In the genomic region with DNA sequence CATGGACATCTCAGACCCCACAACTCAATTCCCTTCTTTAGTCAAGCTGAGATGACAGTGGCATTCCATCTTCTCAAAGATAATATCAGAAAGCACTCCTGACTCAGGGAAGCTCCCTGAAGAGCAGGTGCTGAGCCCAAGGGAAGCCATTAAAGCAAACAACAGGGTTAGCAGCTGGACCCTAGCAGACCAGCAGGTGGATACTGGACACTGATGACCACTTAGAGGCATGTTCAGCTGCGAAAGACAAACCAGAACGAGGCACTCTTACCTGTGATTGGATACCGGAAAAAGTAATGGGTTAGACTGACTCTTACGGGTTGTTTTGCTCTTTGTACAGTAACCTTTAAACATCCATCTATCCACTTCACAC, we compare ENCODE assay signal across 11 mouse cellular contexts. TPM values are rescaled to one million over a fixed set of nuclear protein-coding genes. Genes with fewer than 3 reads are reported as not detected.
A peak's percentile ranks its signal among the peaks of the same experiment; 100 is the strongest.
DNase-seq lines count a peak whose midpoint lies in the region; ATAC-seq and TF ChIP-seq lines count a peak whose summit lies in the region.
"Had no signal": no experiment of that assay in that cellular context is flagged by ENCODE, and none has a peak within 500 bp of the region (broad histone marks: within the 10 kb centered on the region; RNA-seq: fewer than 3 reads in every experiment).

No protein-coding gene starts in this region.

- TF ChIP-seq CTCF in intestine, postnatal 0 days (IDR thresholded peaks at IDR 0.05; ENCODE audit: low read depth), result no peak

- H3K36me3 ChIP-seq in intestine, embryonic 15.5 days, result no peaks in the 10 kb centered on the region
- no peaks in the 10 kb centered on the region for H3K36me3 ChIP-seq in intestine, postnatal 0 days (ENCODE audit: control insufficient read depth, insufficient read depth)
- H3K36me3 ChIP-seq in forebrain, embryonic 12.5 days (replicated peaks), result no peaks in the 10 kb centered on the region
- H3K36me3 ChIP-seq: embryonic facial prominence, embryonic 15.5 days had no signal

- no peak overlapping the region for H3K4me3 ChIP-seq in intestine, embryonic 15.5 days (replicated peaks)
- no peak overlapping the region for H3K4me3 ChIP-seq in intestine, postnatal 0 days (ENCODE audit: low read depth, low read length)
- H3K4me3 ChIP-seq in forebrain, embryonic 12.5 days (replicated peaks), result peak overlapping the region; percentile 41; the same call in 1 of the 2 replicates

- H3K4me1 ChIP-seq in intestine, embryonic 15.5 days (replicated peaks), result peaks cover 7% of the 10 kb centered on the region; the same call in 1 of the 2 replicates
- H3K4me1 ChIP-seq in intestine, postnatal 0 days (replicated peaks; ENCODE audit: control insufficient read depth, insufficient read depth, low read length), result no peaks in the 10 kb centered on the region
- peaks cover 5% of the 10 kb centered on the region for H3K4me1 ChIP-seq in forebrain, embryonic 12.5 days

- H3K27me3 ChIP-seq in intestine, embryonic 15.5 days (replicated peaks), result peaks cover 3% of the 10 kb centered on the region; the same call in 1 of the 2 replicates
- H3K27me3 ChIP-seq in intestine, postnatal 0 days (replicated peaks; ENCODE audit: control insufficient read depth, insufficient read depth, low read length), result peaks cover 4% of the 10 kb centered on the region
- peaks cover 18% of the 10 kb centered on the region for H3K27me3 ChIP-seq in forebrain, embryonic 12.5 days

- H3K4me2 ChIP-seq in intestine, embryonic 15.5 days (replicated peaks), result peak overlapping the region; percentile 84
- H3K4me2 ChIP-seq in intestine, postnatal 0 days (replicated peaks; ENCODE audit: low read depth), result no peak overlapping the region
- peak overlapping the region; percentile 80 for H3K4me2 ChIP-seq in forebrain, embryonic 12.5 days

- H3K9ac ChIP-seq in intestine, embryonic 15.5 days, result no peak overlapping the region
- no peak overlapping the region for H3K9ac ChIP-seq in intestine, postnatal 0 days (ENCODE audit: low read depth, low read length)
- H3K9ac ChIP-seq in forebrain, embryonic 12.5 days, result no peak overlapping the region
- H3K9ac ChIP-seq: embryonic facial prominence, embryonic 15.5 days had no signal

- ATAC-seq in intestine, embryonic 15.5 days, result no peak
- ATAC-seq in intestine, postnatal 0 days, result no peak
- peak; percentile 22; the same call in 1 of the 2 replicates for ATAC-seq in forebrain, embryonic 12.5 days (ENCODE audit: low FRiP score)
- no peak for ATAC-seq in megakaryocyte, adult 5-6 weeks (ENCODE audit: poor library complexity, severe bottlenecking)

- no peaks in the 10 kb centered on the region for H3K9me3 ChIP-seq in intestine, embryonic 15.5 days
- H3K9me3 ChIP-seq in intestine, postnatal 0 days (ENCODE audit: control insufficient read depth), result no peaks in the 10 kb centered on the region
- H3K9me3 ChIP-seq in forebrain, embryonic 12.5 days, result 0 out of 2 replicates have a peak, but pooled peaks cover 4% of the 10 kb centered on the region
- H3K9me3 ChIP-seq: embryonic facial prominence, embryonic 15.5 days had no signal

- peak; percentile 67 for DNase-seq in brain, adult 2 months (ENCODE audit: low read depth, low spot score)
- DNase-seq in mesoderm, embryonic 11.5 days (ENCODE audit: low read depth, low spot score), result peak; percentile 7
- DNase-seq in adrenal gland, adult 2 months, result no peak
- no peak for DNase-seq in kidney, adult 18-20 months
- DNase-seq: adrenal gland, postnatal 36 days had no signal

- WGBS in intestine, embryonic 15.5 days, result 79% methylated on average over 4 of the region's 4 CpGs
- 73% methylated on average over 4 of the region's 4 CpGs for WGBS in intestine, postnatal 0 days
- 87% methylated on average over 4 of the region's 4 CpGs for WGBS in forebrain, embryonic 12.5 days

- no peak overlapping the region for H3K27ac ChIP-seq in intestine, embryonic 15.5 days
- no peak overlapping the region for H3K27ac ChIP-seq in intestine, postnatal 0 days (ENCODE audit: low read depth, low read length)
- H3K27ac ChIP-seq in forebrain, embryonic 12.5 days, result no peak overlapping the region
- H3K27ac ChIP-seq: embryonic facial prominence, embryonic 15.5 days had no signal

RNA-seq across cellular contexts. Expression of a gene that starts 1.1 kb away (rescaled TPM):
- 1.8 and 1.9 TPM in 2 replicates for polyA plus RNA-seq in intestine, embryonic 15.5 days (2015; fragmentation: Nextera tagmentation; extraction: Ambion mirVana)
- 2.3 and 3.1 TPM in 2 replicates for polyA plus RNA-seq in intestine, postnatal 0 days (2015; fragmentation: Nextera tagmentation; extraction: Ambion mirVana)
- polyA plus RNA-seq in forebrain, embryonic 12.5 days (2016; fragmentation: Nextera tagmentation; extraction: Ambion mirVana), result 1.0 and 2.4 TPM in 2 replicates
- 1 to 10 TPM in 1 of 2 experiments, under 1 TPM in 1; 0.98 to 2.3 TPM for total RNA-seq in adrenal gland, adult 2 months (2021)
- polyA plus RNA-seq in adrenal gland, adult 2 months (2012; rRNA removed), result 0.42 and 0.54 TPM in 2 replicates
- total RNA-seq in megakaryocyte, adult 5-6 weeks (2015), result 30.4 and 36.0 TPM in 2 replicates
- total RNA-seq in megakaryocyte, adult 5-6 weeks (2017), result 18.0 and 21.8 TPM in 2 replicates
- total RNA-seq: MEL had no signal

Comparison
In these comparisons a context has a peak if more than half of its experiments do, and no peak if none do; other contexts are left out.
1. DNase-seq: peak in brain, adult 2 months (single experiment) and mesoderm, embryonic 11.5 days (single experiment); none in adrenal gland, adult 2 months (single experiment) and kidney, adult 18-20 months (single experiment).